Mouse (Mus musculus): ENCODE results near the gene Sult6b2.

Sult6b2 gene

DNA sequence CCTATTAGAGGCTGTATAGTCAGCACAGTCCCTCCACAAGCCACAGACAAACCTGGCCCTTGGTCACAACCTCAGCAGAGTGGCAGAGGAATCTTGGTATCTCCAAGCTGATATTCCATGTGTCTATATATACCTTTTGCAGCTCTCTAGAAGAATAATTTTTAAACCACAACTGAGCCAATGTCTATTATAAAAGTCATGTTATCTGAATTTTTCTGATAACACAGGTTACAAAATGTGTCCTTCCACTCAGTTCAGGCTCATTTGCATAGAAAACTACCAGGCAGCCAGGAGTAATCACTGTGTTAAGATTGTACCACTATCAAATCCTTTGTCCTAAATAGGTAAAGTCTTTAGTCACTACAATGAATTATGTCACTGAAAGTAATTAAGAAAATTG lies at the start of gene Sult6b2:
Gene Sult6b2 (minus strand): TSS at position 101 of the 400 bp plus-strand sequence.
- no peak for DNase-seq

DNA sequence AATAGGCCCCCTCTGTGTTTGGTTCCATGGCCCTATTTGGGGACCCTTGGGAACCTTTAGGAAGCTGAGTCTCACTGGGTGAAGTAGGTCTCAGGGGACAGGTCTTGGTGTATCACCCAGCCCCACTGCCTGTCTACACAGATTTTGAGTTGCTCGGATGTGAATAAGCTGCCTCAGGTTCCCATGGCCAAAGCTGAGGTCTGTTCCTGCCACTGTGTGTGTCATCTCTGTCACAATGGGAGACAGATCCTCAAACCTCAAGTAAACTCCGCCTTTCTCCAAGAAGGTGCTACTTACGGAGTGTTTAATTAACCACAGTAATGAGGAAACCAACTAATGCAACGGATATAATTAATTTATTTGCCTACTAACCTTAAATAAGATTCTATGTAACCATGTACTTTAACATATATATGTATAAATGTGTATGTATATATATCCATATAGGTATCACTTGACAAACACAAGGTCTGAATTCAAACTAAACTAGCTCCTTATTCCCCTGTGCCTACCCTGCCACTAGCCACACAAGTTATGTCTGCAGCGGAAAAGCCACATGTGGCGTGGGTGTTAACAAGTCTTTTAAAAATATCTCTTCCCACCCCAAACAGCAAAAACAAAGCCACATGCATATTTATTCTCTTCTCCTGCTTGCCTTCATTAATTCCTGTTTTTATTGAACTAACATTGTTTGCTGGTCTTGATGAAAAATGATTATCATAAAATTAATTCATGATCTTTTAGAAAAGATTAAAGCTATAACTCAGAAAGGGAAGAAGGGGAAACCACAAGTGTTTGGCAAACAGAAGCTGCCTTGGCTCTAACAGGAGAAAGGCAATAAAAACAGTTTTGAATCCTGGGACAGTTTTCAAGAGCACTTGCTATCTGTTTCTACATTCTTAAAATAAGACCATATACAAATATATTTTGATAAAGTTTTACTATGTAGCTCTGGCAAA lies 48.4 kb upstream of the Sult6b2 start:
- no peak for DNase-seq

DNA sequence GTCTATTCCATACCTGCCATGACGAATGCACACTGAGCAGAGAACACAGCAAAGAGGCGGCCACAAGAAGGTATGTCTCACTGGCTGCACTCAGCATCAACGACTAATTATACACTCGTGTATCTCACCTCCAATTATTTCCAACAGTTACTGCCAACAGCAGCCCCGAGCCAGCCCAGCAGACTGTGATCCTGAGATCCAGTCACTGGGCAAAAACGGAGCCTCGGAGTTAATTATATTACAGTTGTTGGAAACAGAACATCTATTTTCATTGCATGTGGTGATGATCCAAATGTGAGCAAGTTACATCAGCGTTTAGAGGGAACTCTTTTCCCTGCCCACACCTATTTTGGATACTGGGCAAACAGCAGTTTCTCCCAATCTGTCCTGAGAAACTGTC lies 46.1 kb upstream of the Sult6b2 start:
- DNase-seq, result no peak

DNA sequence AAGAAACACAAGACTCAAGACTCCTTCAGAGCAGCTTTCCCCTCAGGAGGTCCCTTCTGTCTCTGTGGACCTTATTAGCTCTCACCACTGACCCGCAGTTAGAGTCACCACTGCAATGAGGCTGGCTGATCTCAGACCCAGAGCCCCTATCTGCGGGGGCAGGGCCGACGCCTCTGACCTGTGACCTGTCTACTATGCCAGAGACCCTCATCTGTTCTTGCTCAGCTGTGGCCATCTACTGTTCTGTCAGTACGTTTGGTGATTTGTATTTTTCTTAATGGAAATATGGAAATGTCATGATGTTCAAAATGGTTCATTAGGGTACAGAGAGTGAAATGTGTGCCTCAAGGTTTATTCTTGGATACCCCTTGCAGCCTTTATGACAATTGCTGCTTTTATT lies 45.0 kb upstream of the Sult6b2 start:
- DNase-seq, result no peak

DNA sequence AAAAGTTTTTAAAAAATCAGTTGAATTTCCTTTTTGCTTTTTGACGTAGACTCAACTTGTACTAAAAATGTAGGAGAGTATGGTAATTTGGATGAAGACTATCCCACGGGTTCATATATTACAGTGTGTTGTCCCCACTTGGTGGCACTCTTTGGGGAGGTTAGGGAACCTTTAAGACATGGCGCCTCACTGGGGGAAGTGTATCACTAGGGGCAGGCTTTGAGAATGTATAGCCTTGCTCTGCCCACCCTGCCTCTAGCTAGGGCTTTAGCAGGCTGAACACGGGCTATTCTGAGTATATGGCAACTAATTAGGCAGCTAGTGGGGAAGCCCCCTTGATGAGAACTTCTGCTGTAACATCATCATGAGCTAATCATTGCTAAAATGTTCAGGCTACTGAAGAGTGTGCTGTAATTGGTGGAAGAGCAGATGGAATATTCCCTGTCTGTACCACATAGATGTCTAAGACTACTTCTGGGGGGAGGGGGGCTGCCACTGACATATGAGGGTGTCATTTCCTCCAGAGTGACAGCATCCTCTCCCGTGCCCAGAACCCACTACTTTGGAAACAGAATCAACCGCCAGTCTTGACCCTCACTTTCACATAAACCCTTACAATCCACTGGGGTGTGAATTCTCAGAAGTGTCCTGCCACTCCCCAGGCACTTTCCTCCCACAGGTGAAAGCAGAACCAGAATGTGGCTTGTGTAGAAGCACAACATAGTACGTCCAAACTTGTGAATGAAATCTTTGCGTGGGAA lies 43.8 kb upstream of the Sult6b2 start:
- DNase-seq, result no peak

DNA sequence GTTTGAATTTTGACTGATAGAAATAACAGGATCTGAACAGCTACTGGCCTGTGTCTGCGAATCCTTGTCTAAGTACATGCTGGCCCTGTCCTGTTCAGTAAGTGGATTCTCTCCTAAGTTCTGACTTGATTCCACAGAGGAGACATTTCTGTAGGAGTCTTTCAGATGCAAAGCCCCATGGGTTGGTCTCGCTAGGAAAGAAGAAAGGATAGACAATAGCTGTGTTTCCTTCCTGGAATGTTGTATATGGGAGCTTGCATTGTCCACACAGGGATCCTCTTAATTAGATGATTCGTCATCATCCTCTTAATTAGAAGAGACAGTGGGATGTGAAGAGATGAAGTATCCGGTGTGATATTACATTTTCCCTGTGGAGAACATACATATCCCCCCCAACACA lies 42.6 kb upstream of the Sult6b2 start:
- DNase-seq, result no peak

DNA sequence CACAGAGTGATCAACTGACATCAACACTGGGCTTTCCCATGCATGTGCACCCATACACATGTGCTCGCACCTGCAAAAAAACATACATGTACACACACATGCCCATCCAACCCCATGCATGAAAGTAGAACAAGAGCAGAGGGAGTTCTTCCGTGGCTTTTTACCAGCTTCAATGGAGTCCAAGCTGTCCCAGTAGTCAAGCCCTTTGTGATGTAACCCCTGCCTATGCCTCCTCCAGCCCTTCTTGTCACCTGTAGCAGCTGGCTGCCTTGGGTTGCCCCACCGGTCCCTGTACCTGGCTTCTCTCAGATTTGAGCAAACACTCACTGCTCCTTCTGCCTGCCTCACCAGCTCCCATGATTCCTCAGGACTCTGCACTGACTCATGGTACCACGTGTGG lies 40.8 kb upstream of the Sult6b2 start:
- no peak for DNase-seq

DNA sequence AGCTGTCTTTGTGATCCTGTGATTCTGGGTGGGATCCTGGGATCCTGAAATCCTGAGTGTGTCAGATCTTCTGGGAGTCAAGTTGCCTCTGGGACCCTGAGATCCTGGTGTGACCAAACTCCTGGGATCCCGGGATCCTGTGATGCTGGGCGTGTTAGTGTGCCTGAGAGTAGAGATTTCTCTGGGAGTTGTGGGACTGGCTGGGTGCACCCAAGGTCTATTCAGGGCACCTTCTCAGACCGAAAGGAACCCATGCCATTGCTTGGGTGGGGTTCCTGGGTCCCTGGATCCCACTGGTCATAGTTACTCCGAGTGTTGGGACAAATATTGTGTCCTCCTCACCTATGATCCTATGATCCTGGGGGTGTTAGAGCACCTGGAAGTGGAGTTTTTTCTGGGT lies 39.8 kb upstream of the Sult6b2 start:
- DNase-seq, result no peak

DNA sequence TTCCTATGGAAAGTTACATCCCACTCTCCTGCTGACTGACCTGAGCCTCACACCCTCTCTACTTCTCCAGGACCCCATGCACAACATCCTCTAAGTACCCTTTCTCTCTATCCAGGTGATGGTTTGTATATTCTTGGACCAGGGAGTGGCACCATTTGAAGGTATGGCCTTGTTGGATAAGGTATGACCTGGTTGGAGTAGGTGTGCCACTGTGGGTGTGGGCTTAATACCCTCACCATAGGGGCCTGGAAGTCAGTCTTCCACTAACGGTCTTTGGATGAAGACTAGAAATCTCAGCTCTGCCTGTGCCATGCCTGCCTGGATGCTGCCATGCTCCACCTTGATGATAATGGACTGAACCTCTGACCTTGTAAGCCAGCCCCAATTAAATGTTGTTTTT lies 34.2 kb upstream of the Sult6b2 start:
- DNase-seq, result no peak

DNA sequence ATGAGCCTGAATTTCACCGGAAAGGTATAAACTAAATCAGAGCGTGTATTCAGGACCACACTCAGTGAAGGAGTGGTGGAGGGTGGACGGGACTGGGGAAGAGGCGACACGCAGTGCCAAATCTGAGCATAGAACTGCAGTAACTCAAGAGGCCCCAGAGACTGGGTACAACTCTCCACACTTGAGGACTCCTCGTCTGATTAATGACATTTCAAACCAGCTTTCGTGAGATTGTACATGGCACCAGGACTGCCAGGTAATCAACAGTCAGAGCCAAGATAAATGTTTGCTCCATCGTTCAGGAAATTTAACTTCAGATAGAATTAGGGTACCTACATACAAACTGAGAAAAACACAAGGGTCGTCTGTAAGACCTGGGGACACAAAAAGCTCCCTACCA lies 33.0 kb upstream of the Sult6b2 start:
- no peak for DNase-seq

DNA sequence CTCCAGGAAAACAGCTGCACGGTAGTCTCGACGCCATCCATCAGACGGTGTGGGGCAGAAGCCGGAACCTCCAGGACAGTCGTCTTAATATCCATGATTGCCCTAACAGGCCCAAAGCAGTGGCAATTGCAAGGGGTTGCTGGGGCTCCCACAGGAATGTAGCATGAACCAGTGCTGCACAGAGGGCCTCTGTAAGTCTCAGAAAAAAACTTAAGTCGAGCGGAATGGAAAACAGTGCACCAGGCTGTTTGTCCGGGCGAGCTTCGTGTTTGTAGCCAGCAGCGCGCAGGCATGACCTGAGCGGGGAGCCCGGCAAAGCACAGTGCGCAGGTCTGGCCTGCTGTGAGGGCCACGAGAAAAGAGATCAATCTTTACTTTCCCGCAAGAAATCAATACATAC lies 31.4 kb upstream of the Sult6b2 start:
- no peak for DNase-seq

DNA sequence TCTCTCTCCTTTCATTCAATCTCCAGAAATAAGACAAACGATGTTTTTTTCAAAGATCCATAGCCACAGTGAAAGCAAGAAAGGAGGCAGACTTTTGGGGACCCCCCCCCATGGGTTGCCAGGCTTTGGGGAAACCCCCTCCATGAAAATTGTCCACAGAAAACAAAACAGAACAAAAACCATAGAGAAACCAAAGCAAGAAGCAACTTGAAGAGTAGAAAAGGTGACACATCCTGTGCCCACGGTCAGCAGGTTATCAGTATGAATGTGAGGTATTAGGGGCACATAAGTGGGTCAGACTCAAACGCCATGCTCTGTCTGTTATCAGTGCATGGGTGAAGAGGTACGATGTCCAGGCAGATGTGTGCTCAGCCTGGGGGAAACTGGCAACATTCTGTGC lies 30.6 kb upstream of the Sult6b2 start:
- DNase-seq, result no peak

DNA sequence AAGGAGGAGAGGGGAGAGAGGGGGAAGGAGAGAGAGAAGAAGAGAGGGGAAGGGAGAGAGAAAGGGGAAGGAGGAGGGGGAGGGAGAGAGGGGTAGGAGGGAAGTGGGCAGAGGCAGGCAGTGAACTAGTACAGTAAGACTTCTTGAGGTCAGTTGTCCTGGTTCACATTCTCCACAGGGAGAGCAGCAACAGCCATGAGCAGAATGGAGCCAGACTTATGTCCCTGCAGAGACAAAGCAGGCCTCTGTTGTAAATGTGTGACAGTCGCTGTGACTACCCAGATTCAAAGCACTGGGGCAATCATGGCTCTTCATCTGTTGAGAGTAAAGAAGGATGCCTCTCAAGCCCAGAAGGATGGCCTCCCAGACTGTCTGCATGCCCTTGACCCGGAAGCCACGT lies 27.4 kb upstream of the Sult6b2 start:
- DNase-seq, result no peak

DNA sequence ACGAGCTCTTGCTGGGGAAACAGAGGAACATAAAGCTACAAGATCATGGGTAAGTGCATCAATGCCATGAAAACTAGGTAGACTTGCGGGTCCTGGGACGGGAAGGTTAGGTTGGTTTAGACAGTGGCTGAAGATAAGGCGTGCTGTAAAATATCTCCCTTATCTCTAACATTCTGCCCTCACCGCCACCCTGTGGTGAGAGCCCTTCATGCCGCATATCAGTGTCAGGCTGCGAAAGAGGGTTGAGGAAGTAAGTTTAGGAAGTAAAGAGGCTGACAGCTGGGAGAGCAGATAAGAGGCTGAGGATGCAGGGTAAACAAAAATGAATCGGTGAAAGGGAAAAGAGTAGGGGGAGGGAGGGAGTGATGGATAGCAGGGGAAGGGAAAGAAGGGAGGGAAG lies 26.9 kb upstream of the Sult6b2 start:
- DNase-seq, result no peak

DNA sequence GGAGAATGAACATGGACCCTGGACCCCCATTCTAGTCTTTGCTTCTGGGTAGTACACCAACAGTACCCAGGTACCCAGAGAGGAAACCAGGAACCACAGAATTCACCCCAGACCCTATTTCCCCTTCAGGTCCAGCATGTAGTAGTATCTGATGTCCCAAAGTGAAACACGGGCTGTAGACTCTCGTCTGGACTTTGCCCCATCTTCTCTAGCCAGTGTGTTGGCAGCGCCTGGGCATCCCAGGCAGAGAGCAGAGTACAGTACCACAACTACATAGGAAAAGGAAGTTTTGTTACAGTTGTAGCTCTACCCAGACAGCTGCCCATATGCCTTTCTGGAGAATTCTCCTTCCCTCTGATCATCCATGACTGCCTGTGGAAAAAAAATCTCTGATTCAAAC lies 25.9 kb upstream of the Sult6b2 start:
- DNase-seq, result no peak

DNA sequence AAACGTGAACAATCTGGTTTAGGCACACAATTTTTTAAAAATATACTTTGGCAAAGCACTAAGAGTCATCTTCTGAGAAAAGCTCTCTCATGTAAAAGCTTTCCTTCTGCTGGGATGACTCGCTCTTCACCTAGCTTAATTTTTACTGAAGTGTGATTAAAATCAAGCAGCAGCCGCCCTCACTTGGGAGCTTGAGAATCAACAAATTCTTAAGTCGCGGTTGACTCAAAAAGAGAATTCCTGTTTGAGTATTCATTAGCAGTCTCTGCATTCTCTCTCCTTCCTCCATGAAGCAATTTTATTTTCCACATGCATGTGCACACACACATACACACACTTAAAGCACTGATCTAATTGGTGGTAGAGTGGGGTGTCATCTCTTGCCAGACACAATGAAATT lies 21.1 kb upstream of the Sult6b2 start:
- no peak for DNase-seq

DNA sequence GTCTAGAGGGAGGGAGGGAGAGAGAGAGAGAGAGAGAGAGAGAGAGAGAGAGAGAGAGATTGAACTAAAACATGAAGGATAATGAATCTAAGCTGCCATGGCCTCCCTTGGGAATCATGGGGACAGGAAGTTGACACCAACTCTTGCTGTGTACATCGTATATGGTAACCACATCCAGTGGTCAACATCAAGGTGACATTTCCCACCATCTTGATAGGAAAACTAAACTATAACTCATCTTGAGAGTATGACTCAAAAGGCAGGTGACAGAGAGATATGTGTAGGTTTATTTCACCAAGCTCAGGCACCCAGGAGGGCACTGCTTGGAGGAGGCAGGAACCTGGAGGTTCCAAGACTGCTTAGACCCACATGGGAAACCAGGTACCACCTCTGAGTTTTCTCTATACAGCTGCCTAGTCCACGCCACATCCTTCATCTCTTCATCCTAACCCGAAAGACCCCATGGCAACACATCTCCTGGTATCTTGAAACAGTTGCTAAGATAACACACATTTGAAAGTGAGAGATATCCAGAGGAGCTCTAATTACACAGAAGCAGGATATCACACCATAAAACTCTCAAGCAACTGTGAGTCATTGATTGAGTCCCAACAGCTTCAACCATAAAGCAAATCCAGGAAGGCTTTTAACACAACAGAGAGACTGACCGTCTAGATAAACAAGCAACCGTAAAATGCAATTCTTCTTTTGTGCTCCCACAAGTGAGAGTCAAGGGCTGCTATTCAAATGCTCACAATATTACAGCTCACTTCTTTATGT lies 18.9 kb upstream of the Sult6b2 start:
- DNase-seq, result no peak

DNA sequence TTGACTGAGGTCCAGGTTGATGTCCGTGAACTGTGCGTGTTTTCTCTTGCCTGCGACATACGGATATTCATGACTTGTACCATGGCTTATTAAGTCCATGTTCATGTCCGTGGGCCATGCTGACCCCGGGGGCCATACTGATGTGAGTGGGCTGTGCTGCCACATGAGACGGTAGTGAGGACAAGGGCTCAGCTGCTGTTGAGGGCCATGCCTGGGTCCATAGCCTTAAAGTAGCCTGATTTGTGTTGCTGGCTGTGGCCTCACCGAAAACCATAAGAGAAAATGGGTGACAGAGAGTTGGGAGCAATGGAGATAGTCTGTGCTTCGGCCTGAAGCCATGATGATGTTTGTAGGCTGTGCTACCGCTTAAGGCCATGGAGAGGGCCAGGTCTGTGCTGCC lies 14.0 kb upstream of the Sult6b2 start:
- no peak for DNase-seq

DNA sequence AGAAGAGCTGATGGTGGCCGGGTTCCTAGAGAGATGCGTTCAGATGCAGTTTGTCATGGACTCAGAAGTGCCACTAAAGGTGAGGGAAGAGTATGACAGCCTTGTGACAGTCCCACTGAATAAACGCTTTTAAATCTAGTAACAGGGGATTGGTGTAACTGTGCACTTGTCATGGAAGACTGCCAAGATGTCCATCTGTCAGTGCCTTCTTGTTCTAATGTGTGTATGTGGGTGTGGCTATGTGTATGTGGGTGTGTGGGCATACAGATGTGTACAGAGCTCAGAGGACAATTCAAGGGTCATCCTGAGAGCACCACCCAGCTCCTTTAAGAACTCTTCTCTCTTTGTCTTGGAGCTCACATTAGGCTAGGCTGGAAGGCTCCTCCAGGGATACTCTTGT lies 11.2 kb upstream of the Sult6b2 start:
- DNase-seq, result no peak

DNA sequence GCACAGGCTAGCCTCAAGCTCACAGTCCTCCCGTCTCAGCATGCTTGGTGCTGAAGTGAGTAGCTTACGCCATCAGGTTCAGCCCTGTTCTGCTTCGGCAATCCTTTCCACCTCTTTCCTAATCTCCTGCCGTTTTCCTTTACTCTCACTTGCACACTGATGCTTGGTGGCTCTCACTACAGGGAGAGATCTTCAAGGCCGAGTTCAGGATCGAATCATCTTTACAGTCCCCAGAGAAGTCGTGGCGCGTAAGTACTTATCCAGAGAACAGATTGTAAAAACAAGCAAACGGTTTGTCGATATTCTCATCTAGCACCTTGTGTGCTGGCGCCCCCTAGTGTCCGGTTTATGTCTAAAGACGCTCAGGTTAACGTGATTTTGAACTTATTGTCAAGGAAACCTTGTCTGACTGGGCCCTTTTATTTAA lies 10.2 kb upstream of the Sult6b2 start:
- peak; percentile 88 to 92 for DNase-seq

DNA sequence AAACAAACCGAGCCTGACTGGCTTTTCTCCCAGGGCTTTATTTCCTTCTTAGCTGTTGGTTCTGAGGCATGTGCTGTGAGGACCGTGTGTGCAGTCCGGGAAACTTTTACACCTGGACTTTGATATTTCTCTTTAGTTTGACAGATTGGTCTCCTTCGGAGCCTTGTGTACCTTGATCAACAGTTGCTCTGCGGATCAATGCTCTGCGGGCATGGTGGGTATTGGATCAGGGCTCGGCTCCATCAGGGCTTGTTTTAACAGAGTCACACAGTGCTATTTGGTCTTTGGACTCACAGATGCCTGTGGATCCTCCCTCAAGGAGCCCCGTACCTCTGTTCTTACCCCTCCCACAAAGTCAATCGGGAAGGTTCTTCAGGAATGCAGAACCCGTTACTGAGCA lies 9.7 kb upstream of the Sult6b2 start:
- no peak for DNase-seq

DNA sequence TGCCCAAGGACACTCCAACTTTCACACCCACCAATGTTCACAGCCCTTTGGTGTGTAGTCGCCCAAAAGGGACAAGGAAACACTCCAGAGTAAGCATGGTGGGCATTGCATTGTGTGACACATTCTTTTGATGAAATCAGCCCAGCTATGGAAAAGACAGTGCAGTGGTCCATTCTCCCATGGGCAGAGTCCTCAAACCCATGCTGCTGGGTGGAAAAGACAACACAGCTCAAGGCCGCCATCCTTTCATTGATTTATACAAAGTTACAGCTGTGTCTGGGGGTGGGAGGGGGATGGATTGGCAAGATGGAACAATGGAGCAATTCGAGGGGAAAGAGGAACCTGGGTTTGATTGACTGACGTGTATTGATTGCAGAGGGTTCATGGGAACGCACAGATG lies 8.7 kb upstream of the Sult6b2 start:
- DNase-seq, result no peak

DNA sequence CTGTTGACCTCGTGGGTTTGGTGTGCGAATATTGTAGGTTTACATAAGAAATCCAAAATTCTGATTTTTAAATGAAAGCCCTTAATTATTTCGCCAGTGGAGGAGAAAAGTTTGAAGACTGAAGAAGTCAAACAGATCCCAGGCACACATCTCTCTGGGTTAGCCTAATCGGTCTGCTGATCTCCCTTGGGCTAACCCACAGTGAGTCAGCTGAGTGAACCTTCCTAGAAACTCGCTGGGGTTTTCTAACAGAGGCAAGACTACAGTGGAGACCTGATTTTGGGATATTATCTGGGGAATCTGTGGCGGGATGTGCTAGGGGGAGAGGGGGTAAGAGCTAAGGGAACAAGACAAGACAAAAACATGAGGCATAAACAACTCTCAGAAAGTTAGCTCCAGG lies 5.9 kb upstream of the Sult6b2 start:
- DNase-seq, result no peak
